Mouse (Mus musculus) c-Kit-positive CD71-negative TER-119-negative erythroid progenitor cells, embryonic 14.5 days (primary cell): ENCODE results near the gene Rtn4rl1.

Source experiments
- DNase-seq: peaks from one replicate; pipeline ENCODE4 v3.0.0-alpha.2; 2013; ENCODE audit warnings: low read depth

The Rtn4rl1 gene

GRCm38 (mm10) chr11:75213372-75214080, 19.9 kb downstream of the Rtn4rl1 start:
- DNase-seq: no peak

DNA sequence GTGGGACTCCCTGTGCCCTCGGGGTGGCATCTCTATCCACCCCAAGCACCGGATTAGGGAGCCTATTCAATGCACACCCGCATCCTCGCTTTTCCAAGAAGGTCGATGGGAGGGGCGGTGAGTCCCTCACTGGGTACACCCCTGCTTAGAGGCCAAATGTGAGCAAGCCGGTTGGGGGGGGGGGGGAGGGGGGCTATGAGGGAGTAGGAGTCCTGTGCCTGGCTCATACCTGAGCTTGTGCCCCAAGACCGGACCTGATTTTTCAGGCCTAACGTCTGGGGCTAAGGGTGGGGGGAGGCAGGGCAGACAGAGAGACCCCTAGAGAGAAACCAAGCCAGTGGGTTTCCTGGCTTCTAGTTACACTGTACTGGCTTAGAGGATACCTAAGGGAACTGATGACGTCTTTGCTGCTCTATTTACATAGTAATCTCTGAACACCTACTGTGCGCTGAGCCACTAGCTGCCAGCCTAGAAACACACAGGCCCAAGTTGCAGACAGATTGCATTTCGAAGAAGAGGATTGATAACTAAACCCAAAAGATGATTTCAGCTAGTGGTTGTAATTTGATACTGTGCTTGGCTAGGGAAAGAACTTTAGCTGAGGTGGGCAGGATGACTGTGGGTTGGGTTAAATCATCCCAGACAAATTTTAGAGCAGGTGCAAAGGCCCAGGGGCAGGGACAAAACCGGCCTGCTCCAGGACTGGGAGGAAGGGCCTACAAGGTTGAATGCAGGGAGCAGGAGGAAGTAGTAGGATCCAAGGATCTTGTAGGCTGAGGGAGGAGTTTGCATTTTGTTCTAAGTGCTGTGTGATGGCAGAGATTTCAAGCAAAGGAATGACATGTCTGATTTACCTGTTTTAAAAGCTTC, 20.7 kb downstream of the Rtn4rl1 start:
- no peak for DNase-seq

GRCm38 (mm10) chr11:75220115-75220514, 26.5 kb downstream of the Rtn4rl1 start:
- DNase-seq: no peak

- no peak for DNase-seq
These were observed 27.0 kb downstream of the Rtn4rl1 start for GRCm38 (mm10) chr11:75220517-75221145.

- no peak for DNase-seq
These were observed 30.5 kb downstream of the Rtn4rl1 start for GRCm38 (mm10) chr11:75224062-75224461.

DNA sequence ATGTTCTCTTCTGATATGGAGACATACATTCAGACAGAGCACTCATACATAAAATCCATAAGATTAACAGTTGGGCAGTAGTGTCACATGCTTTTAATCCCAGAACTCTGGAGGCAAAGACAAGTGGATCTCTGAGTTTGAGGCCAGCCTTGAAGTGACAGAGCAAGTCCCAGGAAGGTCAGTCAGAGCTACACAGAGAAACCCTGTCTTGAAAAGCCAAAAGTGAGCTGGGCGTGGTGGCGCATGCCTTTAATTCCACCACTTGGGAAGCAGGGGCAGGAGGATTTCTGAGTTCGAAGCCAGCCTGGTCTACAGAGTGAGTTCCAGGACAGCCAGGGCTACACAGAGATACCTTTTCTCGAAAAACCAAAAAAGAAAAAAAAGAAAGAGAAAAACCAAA, 31.3 kb downstream of the Rtn4rl1 start:
- no peak for DNase-seq

DNA sequence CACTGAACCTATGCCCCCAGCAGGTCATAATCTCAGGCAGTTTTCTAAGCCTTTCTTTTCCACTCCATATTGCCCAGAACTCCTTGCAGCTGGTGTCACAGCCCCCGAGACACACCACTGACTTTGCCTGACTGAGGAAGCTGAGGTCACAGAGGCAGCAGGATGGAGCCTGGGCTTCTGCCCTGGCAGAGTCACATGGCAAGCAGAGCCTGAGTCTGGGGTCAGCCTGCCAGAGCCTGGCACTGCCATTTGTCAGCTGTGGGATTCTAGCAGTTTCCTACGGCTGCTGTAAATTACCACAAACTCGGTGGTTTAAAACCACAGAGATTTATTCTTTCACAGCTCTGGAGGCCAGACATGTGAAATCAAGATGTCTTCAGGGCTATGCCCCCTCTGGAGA, 34.0 kb downstream of the Rtn4rl1 start:
- DNase-seq: no peak

GRCm38 (mm10) chr11:75229289-75229688, 35.7 kb downstream of the Rtn4rl1 start:
- DNase-seq: no peak

DNA sequence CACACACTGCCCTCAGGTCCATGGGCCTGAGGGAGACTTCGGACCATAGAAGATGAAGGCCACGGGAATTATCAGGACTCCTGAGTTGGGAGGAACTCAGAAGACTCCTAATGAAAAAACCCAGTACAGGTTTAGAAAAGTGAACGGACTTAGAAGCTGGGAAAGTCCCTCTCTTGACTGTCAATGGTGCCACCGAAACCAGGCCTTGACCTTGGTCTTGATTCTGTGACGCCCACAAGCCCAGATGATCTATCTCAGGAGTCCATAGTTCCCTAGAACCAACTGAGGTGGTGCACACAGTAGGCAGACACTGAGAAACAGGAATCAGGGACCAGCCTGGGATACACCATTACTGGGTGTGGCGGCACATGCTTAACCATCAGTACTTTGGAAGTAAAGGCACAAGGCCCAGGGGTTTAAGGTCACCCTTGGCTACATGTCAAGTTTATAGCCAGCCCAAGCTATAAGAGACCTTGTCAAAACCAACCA, 36.7 kb downstream of the Rtn4rl1 start:
- DNase-seq: no peak

- peak; percentile 70 for DNase-seq
These were observed 38.2 kb downstream of the Rtn4rl1 start for GRCm38 (mm10) chr11:75231756-75232155.

DNA sequence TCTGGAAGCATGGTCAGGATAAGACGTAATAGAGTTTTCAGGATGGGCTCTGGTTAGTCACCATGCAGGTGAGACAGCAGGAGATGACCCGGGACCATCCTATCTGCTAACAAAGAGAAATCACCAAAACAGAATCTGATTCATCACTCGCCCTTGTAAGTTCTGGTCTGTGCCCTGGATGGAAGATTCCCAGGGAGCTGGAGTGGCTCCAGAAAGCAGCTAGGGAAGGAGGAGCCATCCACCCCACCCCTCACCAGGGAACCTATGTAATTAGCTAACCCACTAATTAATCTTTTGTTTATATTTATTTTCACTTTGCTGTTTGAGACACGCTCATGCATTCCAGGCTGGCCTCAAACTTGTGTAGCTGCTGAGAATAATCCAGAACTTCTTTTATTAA, 38.9 kb downstream of the Rtn4rl1 start:
- DNase-seq: no peak

GRCm38 (mm10) chr11:75234745-75235144, 41.2 kb downstream of the Rtn4rl1 start:
- no peak for DNase-seq

GRCm38 (mm10) chr11:75240158-75240934, 46.8 kb downstream of the Rtn4rl1 start:
- DNase-seq: no peak

- no peak for DNase-seq
These were observed 49.2 kb downstream of the Rtn4rl1 start for GRCm38 (mm10) chr11:75242710-75243255.

DNA sequence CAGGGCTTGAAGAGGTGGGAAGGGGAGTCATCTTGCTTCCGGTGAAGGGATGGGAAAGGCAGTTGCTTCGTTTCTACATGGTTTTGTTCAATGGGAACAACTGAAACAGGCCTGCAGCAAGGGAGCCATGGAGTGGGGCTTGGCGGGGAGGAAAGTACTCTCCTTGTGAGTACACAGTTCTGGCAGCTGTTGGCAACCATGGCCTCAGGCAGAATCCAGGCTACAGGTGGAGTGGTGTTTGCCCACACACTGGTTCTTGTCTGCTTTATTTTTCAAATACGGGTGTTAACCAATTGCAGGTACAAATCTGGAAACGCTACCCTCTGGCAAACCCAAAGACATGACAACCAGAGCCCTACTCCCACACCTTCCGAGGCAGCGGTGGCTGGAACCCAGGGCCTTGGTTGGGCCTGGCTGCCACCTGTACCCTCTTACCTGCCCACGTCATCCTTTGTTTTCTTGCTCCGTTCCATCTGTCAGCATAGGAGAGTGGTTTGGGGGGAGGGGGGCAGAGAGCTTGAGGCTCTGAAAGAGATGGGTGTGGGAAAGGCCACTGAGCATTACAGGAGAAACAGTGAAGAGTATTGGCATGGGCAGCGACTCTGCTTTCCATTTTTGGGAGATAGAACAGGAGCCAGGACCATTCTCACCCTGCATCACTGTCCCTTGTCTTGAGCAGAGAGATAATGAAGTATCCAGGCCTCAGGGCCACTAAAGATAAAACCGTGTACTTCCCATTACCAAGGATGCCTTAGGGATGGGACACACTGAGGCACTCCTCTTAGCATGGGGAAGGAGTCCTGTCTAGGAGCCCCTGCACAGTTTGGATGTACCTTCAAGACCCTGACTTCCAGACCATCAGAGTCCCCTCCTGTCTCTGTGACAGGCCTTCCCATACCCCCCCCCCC, 51.0 kb downstream of the Rtn4rl1 start:
- no peak for DNase-seq

DNA sequence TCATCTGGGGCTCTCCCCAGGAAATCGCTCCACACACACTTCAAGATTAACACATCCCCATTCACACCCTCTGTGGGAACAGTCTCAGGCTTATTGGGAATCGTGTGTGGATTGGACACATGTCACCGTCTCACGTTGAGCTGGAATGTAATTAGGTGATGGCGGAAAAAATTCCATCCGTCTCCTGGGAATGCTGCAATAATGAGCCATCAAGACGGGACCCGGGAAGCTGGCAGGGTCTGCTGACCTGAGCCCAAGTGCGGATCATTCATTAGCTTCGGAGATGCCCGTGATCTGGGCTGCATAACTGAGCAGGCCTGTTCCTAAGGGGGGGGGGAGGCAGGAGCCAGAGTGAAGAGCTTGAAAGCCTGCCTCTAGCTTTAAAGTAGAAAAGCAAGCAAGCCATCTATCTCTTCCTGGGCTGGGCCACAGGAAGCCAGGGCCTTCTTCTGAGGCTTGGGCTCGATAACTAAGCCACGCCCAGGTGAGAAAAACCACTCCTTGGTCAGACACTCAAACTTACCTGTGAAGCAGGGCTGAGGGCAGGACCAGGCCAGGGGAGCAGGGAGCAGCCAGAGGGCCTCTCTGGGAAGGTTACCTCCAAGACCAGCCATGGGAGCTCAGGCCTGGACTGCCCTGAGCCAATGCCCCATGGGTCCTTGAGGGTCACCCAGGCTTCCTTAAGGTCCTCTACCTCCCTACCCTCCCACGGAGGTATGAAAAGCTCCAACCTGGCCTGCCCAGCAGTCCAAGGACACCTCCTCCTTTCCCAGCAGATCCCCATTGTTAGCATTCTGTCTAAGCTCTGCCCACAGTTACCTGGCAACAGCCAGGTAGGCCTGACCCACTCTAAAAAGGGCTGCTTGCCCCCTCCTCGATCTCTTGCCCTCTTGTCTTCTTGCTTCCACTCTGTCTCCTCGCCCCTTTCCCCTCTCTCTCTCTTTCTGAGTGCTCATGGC, 52.1 kb downstream of the Rtn4rl1 start:
- no peak for DNase-seq

DNA sequence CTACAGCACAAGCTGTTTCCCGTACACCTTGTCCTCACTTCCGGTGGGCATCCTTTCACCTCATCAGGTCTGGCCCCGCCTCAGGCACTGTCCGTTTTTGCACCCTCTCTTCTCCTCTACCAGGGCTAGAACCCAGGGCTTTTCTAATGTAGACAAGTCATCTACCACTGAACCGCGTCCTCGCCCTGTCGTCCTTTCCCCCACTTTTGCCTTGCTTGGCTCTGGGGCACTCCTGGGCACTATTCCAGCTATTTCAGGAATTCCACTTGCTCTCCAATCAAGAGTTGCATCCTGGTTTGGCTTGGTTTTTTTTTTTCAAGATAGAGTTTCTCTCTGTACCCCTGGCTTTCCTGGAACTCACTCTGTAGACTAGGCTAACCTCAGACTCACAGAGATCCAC, 53.0 kb downstream of the Rtn4rl1 start:
- DNase-seq: no peak

DNA sequence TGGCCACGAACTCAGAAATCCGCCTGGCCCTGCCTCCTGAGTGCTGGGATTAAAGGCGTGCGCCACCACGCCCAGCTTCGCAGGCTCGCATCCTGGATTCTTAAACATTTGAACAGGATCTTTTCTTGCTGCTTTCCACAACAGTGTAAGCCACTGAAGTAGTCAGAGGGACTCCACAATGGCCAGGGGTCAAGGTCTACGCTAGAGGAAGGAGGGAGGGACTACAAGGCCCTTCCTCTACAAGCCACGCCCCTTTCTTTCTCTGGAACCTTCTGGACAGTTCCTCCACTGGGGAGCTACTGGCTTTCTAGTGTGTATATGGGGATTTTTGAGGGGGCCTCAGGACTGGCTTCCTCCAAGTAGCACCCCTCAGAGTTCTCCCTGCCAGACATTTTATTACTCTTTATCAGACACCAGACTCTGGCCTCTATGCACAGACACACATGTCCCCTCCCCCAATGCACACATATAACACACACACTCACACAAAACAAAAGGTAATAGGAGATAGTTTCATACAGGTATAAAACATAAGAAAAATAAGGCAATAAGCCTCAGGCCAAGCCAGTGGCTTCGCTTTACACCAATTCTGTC, 53.7 kb downstream of the Rtn4rl1 start:
- no peak for DNase-seq

- no peak for DNase-seq
These were observed 56.0 kb downstream of the Rtn4rl1 start for GRCm38 (mm10) chr11:75249588-75249987.
